Mouse (Mus musculus) right cerebral cortex, postnatal 10 days (tissue): ENCODE measurements around the gene Akt2.

Experiments
- DNase-seq, 2 experiments: peaks; one replicate each; pipeline ENCODE4 v3.0.0; 2021; ENCODE audit warnings: low spot score in 2 of 2

The Akt2 gene

DNA sequence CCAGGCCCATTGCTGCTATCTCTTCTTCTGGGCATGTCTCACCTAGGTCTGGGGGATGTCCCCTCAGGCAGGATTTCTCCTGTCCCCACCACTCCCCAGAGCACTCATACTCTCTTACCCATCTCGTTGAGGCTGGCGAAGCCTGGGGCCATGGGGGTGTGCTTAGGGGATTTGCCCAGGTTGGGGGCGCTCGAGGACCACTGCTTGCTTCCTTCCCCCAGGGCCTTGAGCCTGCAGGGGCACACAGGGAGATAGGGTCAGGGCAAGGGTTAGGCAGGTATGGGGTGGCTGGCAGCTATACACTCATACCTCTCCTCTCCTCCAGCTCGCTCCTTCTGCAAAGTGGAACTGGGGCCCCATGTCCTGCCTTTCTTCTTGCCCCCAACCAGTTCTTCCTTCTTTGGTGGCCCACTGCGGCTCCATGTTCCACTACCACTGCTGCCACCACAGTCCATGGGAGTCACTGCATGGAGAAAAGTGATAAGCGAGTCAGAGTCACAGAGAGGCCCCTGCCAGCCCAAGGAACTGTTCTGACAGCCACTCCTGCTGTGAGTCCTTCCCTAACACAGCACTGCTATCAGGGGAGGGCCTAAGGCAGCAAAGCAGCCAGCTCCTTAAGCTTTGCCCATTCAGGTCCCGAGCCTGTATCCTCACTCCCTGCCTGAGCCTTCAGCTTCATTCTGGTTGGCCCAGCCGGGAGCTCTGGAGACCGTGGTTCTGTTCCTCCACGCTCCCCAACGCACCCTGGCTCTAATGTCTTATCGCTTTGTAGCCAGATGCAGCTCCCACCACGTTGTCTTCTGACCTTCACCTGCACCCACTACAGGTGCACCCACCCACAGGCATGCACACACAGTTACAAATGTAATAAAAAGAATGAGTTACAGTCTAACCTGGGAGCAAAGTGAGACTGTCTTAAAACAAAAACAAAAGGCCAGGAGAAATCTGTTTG, 67.6 kb downstream of the Akt2 start:
- peak in 1 of 2 experiments; percentile 51 for DNase-seq

GRCm38 (mm10) chr7:27662038-27662437, 70.7 kb downstream of the Akt2 start:
- no peak for DNase-seq

DNA sequence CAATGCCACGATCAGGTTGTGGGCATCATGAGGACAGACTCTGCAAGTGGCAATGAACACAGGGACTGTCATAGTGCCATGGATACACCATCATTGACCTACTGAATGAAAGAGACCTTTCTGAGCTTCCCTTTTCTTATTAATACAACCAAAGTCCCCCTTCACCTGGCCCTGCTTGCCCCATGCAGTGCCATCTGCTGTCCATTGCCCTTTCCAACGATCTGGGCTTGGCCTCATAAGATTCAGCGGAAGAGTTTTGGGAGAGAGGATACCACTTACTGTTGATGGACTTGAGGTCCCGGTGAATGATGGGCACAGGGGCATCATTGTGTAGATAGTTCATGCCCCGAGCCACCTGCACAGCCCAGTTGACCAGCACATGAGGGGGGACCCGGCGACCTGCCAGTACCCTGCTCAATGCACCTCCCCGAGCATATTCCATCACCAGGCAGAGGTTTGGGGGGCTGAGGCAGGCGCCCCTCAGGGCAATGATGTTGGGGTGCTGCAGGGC, 81.8 kb downstream of the Akt2 start:
- DNase-seq = no peak

GRCm38 (mm10) chr7:27673575-27674131, 82.3 kb downstream of the Akt2 start:
- peak; percentile 53 to 63 for DNase-seq

GRCm38 (mm10) chr7:27674195-27674521, 82.8 kb downstream of the Akt2 start:
- DNase-seq = no peak

DNA sequence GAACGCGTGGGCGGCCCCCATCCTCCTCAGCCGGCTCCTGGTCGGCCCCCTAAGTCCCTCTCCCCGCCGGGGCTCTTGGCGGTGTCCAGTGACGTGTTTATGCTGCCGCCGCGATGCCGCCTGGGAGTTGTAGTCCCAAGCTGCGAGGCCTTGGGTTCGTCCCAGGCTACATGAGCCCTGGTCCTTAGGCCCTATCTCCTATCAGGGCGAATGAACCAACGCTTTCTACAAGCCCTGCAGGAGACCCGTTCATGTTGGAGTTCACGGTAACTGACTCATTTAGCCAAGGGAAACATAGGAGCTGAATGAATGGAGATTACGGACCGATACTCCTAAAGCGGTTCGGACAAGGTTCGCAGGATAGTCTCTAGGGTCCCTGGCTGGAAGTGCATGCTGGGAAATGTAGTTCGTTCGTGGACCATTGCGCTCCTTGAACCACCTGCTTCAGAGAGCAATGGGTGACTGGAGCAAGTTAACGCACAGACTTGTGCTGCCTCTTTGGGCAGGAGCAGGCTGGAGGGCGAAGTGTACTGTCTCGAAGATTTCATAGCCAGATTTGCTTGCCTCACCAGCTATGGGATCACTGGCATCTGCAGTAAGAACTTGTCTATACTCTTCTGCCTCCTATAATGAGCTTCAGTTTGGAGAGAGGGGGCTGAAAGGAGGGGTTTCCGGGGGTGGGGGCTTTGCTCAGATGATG, 83.3 kb downstream of the Akt2 start, which contains the start of gene Map3k10:
Map3k10 (minus strand) TSS at position 77 of the 700 bp plus-strand sequence.
- peak; percentile 96 to 97 for DNase-seq

DNA sequence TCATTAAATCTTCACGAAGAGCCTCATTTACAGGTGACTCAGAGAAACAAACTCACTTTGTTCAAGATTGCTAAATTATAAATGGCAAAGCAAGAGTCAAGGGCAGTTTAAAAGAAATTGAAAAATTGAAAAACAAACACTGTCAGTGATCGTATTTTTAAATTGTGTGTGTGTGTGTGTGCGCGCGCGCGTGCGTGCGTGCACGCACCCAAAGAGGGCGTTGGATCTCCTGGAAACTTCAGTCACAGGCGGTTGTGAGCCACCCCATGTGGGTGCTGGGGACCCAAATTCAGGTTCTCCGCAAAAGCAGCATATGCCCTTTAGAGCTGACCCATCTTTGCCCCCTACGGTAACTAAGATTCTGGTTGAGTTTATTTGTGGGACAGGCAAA, 83.9 kb downstream of the Akt2 start:
- peak in 1 of 2 experiments; percentile 36 for DNase-seq

GRCm38 (mm10) chr7:27683218-27683617, 91.9 kb downstream of the Akt2 start:
- DNase-seq = no peak

- no peak for DNase-seq
Measured at GRCm38 (mm10) chr7:27685220-27685619, 93.9 kb downstream of the Akt2 start.

GRCm38 (mm10) chr7:27685681-27686080, 94.3 kb downstream of the Akt2 start:
- no peak for DNase-seq

- no peak for DNase-seq
Measured at GRCm38 (mm10) chr7:27687043-27687442, 95.7 kb downstream of the Akt2 start.

DNA sequence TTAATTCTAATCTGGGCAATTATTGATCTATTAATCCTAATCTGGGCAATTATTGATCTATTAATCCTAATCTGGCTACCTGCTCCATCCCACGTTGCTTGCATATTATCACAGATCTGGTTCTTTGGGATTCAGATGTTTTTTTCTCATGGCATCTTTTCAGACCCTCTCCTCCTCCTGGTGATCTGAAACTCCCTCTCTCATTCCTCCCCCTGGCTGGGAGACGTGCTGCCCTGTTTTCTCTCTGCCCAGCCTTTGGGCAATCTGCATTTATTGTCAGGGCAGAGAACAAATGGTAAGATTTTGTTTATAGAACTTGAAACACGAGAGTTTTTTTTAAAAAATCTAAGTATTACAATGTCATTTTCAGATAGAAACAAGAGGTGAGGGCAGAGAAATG, 96.5 kb downstream of the Akt2 start:
- DNase-seq = no peak

GRCm38 (mm10) chr7:27688246-27688788, 97.0 kb downstream of the Akt2 start:
- no peak for DNase-seq

GRCm38 (mm10) chr7:27688815-27689612, 97.7 kb downstream of the Akt2 start, which contains the start of gene Zfp607b:
Gene Zfp607b, plus strand, starts transcription at chr7:27689340.
- DNase-seq = peak; percentile 94 to 98
